Mouse (Mus musculus) A20 (cell line): ENCODE data around the gene Slc25a17.

Source experiments
- DNase-seq: peaks from one replicate; pipeline ENCODE4 v3.0.0-alpha.2; 2011; ENCODE audit warnings: low read depth, low spot score

Gene Slc25a17

GRCm38 (mm10) chr15:81301193-81302070 is 59.2 kb downstream of the Slc25a17 start:
- DNase-seq: peak; percentile 90

DNA sequence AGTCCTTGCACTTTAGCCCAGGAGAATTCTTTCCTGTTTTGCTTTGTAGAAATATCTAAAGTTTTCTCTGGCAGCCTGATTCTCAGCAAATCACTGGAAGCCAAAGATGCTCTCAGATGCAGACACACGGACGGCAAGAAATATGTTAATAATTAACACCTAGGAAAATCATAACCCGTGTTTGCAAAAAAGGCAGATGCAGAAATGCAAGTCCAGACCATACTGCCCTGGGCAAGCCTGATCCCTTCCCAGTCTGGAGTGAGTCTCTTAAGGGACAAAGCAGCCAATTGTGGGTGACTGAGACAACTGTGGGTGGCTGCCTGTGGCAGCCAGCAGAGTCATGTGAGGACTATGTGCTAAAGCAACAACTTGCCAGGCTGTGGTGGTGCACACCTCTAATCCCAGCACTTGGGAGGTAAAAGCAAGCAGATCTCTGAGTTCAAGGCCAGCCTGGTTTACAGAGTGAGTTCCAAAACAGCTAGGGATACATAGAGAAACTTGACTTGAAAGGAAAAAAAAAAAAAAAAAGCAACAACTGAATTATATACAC is 60.0 kb downstream of the Slc25a17 start:
- DNase-seq: peak; percentile 31

DNA sequence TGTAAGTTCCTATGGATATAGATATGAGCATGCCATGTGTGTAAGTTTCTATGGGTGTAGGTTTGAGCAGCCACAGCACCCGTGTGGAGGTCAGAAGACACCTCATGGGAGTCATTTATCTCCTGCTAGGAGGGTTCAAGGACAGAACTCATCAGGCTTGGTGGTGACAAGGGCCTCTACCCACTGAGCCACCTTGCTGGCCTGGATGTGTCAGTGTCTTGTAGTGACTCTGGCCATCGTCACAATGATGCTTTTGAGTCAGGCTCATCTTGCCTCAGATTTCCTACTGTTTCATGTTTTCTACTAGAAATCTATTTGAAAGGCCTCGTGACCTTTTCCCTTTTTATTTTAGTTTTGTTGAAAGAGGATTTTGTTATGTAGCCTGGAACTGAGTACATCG is 61.1 kb downstream of the Slc25a17 start:
- DNase-seq: no peak

DNA sequence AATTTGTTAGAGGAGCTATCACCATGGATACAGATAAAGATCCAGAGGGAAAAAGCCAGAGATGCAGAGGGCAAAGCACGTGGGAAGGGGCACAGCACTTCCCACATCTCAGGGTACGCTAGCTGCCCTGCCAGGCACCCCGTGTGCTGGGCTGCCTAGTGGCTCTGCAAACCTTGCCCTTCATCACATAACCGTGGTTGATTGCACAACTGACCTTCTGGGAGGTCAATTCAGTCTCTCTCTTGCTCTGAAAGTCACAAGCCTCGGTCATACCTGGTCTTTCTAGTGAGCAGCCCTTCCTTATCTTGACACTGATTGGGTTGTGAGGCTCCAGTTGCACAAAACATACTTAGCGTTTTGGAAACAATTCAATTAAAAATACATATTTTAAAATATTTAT is 62.4 kb downstream of the Slc25a17 start:
- DNase-seq: no peak

DNA sequence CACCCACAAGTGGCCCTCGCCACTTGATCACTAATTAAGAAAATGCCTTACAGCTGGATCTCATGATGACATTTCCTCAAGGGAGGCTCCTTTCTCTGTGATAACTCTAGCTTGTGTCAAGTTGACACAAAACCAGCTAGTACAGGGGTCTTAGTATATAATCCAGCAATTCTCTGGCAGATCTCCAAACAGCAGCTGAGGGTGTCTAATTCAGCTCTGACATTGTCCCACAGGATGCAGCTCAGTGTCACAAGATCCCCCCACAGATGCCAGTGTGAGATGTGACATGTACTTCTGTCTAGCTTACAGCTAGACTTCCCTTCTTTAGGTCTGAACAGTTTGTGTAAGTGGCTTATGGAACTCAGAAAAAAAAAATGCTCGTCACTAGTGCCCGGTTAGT is 63.1 kb downstream of the Slc25a17 start:
- no peak for DNase-seq

DNA sequence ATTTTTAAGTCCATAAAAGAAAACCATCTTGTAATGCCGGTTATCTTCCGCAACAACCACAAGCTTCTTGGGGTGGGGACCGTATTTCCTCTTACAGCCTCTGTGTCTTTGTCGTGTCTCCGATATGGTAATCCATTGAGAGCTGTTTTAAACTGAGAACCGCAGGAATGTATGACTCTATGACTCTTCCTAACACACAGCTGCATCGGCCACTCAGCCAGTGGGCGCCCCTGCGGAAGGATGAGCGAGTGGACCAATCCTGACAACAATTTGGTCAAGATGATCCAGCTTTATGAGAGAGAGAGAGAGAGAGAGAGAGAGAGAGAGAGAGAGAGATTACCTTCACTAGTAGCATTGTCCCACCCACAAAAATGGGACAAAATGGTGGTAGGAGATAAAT is 65.7 kb downstream of the Slc25a17 start:
- no peak for DNase-seq

- no peak for DNase-seq
Observed at GRCm38 (mm10) chr15:81294386-81294785, 66.2 kb downstream of the Slc25a17 start.

- no peak for DNase-seq
Observed at GRCm38 (mm10) chr15:81290747-81291146, 69.9 kb downstream of the Slc25a17 start.

DNA sequence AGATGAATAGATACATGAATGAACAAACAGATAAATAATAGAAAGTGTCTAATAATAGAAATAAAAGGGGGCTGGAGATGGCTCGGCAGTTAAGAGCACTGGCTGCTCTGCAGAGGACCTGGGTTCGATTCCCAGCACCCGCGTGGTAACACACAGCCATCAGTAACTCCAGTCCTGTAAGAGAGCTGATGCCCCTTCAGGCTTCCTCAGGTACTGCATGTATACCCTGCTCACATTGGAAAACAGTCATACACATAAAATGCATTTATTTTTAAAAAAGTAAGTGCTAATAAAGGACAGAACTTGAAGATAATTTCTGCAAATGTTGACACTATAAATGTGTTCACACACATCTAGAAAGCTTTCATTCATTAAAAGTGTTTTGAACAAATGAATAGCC is 70.4 kb downstream of the Slc25a17 start:
- DNase-seq: no peak

DNA sequence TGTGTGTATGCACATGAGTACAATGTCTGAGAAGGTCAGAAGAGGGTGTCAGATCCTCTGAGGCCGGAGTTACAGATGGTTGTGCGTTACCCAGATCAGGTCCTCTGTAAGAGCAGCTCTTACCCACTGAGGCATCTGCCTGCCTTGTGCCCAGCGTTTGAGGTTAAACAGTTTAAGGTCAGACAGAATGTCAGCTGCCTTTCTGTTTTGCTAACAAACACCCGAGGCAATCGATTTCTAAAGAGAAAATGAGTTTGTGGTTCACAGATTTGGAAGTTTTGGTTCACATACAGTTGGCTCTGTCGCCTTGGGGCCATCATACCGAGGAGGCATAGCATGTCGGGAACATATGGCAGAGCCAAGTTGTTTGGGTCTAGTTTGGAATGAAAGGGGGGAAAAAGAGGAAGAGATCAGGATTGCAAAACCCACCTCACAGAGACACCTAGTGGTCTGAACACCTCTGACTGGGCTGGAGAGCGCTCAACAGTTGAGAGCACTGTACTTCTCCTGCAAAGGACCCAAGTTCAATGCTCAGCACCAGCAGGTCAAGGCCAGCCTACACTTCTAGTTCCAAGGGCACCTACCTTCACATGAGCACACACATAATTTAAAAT is 76.4 kb downstream of the Slc25a17 start:
- peak; percentile 31 for DNase-seq

DNA sequence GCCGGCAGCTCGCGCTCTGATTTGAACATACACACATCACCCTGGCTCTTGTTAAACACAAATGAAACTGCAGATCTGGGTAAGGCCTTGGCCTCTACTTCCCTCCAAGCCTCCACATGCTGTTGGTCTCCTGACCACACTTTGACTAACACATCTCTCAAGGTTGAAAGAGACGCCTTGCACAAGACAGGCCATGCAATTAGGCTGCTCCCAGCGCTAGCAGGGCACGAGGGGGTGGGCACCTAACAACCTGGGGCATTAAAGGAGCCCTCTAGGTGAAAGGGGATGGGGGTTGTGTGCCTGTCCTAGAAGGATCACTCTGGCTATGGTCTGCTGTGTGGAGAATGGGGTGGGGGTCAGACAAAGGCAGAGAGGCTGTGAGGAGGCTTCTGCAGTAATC is 81.9 kb downstream of the Slc25a17 start:
- no peak for DNase-seq

DNA sequence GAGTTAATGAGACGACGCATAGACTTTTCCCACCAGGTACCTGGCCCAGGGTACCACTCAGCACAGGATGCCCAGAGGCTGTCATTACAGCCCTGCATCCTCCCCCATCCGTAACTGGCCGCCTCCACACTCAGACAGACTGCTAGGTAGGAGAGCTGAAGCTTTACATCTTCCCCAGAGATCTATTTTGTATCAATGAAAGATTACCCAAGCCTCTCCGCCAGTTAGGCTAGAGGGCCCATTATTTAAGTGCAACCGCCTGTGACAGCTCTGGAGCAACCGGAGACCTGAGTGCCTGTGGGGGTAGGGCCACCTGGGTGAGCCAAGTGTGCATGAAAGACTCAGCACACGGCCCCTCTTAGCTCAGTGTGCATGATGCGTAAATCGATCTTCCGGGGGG is 82.7 kb downstream of the Slc25a17 start:
- peak; percentile 83 for DNase-seq

GRCm38 (mm10) chr15:81273361-81273760 is 87.3 kb downstream of the Slc25a17 start:
- no peak for DNase-seq

DNA sequence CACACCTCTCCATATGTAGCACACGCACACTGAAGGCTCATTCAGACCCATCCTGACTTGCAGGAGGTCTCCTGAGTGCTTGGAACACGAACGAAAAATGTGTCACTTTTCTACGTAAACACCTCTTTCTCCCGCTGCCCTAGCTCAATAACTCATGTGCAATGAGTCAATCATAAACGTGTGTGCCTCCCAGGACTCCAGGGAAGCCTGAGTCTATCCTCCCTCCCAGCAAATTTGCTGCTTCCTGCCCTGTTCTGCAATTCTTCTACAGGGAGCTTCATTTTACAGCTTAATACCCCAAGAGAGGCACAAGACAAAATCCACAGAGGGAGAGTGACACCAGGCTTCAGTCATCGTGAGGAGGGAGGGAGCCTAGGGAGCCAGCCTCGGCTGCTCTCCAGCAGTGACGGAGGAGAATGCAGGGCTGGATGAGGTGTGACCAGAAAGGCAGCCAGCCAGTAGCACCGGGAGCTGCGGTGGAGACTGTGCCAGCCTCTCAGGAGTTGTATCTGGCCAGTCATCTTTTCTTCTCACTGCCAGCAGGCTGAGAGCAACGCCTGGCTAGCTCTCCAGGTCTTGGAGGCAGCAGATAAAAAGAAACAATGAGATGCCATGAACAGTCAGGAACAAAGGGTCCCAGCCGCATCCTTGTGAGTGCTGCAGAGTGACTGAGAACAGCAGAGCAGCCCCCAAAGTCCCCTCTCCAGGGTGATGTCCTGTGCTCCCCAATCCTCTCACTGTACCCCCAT is 88.1 kb downstream of the Slc25a17 start:
- no peak for DNase-seq
